Mouse (Mus musculus) thymus, postnatal 10 days (tissue): ENCODE measurements at regions not wholly inside any gene's neighbourhood (a gene's known extent, or its start where the extent isn't known, plus 50 kb on each side); places are given as distances from the start of the nearest gene placed in this dataset.
"Not testable (repeated sequence)": the region's sequence is repeated elsewhere in the genome, so short reads cannot be mapped to it uniquely, and the experiment has no call there.

Experiments
- DNase-seq, 2 experiments: peaks; one replicate each; pipeline ENCODE4 v3.0.0; 2021; ENCODE audit warnings: low spot score in 2 of 2

GRCm38 (mm10) chr8:93443631-93444030 lies 64.1 kb upstream of the Ces1h start:
- DNase-seq, result not testable (repeated sequence)

GRCm38 (mm10) chr8:93441936-93442335 lies 62.4 kb upstream of the Ces1h start:
- DNase-seq, result no peak

DNA sequence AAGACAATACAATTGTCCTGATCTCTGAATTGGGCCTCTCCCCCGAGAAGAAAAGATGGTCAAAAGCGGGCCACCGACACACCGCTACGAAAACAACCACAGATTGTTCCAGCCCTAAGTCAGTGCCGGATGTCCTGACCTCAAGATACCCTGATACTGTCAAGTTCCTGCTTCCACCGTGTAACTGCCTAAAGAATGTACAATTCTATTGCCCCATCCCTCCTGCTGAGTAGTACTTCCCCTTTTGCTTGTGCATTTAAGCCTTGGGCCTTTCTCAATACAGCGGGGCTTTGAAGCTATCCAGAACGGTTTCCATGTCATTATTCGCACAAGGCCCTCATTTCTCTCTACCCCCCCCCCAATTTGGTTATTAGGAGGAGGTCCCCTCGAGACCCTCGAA lies 57.1 kb upstream of the Ces1h start:
- DNase-seq, result not testable (repeated sequence)

GRCm38 (mm10) chr8:93430637-93431036 lies 51.1 kb upstream of the Ces1h start:
- DNase-seq, result peak in 1 of 2 experiments; percentile 7
